Mouse (Mus musculus) C2C12 (cell line): ENCODE measurements around the gene Gemin8.

Experiments used
- CTCF ChIP-seq: IDR thresholded peaks from one replicate; pipeline ENCODE4 v1.5.1; 2011; ENCODE audit not compliant: control insufficient read depth, insufficient read depth, insufficient read length
- FOSL1 ChIP-seq: IDR thresholded peaks from one replicate; pipeline ENCODE4 v1.8.0; 2011; ENCODE audit warnings: mild to moderate bottlenecking, low read length; ENCODE audit not compliant: poor library complexity, insufficient read depth, severe bottlenecking
- MYOD1 ChIP-seq: IDR thresholded peaks from one replicate; pipeline ENCODE4 v1.6.1; 2011; ENCODE audit warnings: low read depth; ENCODE audit not compliant: control insufficient read depth, insufficient read length
- MYOG ChIP-seq: IDR thresholded peaks from one replicate; pipeline ENCODE4 v1.6.1; 2011; ENCODE audit not compliant: control insufficient read depth, insufficient read length; ENCODE audit errors: extremely low read depth
- USF1 ChIP-seq: IDR thresholded peaks from one replicate; pipeline ENCODE4 v1.6.1; 2011; ENCODE audit warnings: low read depth, mild to moderate bottlenecking, control low read depth, moderate library complexity

DNA sequence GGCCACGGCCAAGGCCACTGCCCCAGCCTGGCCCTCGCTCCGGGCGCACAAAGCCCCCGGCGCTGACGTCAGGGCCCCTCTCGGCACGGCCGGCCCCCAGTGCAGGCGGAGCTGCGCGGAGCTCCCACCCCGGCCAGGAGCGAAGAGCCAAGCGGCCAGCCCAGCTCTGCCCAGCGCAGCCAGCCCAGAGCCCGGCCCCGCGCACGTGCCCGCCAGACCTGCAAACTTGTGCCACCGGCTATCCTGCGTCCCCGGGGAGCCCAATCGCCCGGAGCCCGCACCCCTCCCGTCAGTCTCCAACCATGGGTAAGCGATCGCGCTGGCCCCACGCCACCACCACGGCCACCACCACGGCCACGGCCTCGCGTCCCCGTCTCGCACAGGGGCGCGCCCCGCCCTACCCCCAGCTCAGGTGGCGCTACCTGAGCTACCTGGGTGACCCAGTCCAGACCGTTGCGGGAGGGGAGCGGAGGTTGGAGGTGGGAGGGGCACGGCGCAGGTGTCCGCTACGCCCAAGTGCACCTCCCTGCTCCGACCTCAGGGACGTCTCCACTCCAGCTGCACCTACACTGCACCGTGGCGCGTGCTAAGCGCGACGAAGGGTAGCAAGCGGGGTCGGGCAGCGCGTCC lies 68.7 kb downstream of the Gemin8 start, which contains the start of gene Gpm6b:
- no peak for TF ChIP-seq CTCF
- no peak for TF ChIP-seq MYOG
- no peak for TF ChIP-seq USF1
- no peak for TF ChIP-seq MYOD1
- TF ChIP-seq FOSL1, result no peak
